Mouse (Mus musculus) heart, adult 2 months (tissue): Measurements from ENCODE around the gene Smad1.
A peak's percentile ranks its signal among the peaks of the same experiment; 100 is the strongest.

Source experiments
- CTCF ChIP-seq: fragments of 200-600 bp; IDR thresholded peaks from 2 replicates; pipeline ENCODE4 v1.8.1; 2022; ENCODE audit warnings: antibody characterized with exemption, mild to moderate bottlenecking, moderate library complexity
- EP300 ChIP-seq: fragments of 200-500 bp; IDR thresholded peaks from 2 replicates; pipeline ENCODE4 v1.6.1; 2011; ENCODE audit warnings: low read depth, low read length, control low read depth; ENCODE audit not compliant: insufficient read depth
- POLR2A ChIP-seq: fragments of 200-500 bp; IDR thresholded peaks from 2 replicates; pipeline ENCODE4 v1.6.1; 2011; ENCODE audit warnings: mild to moderate bottlenecking, low read depth, low read length, control low read depth; ENCODE audit not compliant: insufficient read depth

GRCm38 (mm10) chr8:79398251-79398981 lies 902 bp downstream of the Smad1 start:
- peak; percentile 47; the same call in 1 of the 2 replicates for TF ChIP-seq POLR2A
- no peak for TF ChIP-seq CTCF
- TF ChIP-seq EP300, result no peak
